Mouse (Mus musculus): ENCODE data around the gene Fscb. TPM values are rescaled to one million over a fixed set of nuclear protein-coding genes. Genes with fewer than 3 reads are reported as not detected.

Gene Fscb
- polyA plus RNA-seq (2015; fragmentation: Nextera tagmentation; extraction: Ambion mirVana) = not detected in 2 replicates

- 93% methylated on average over 1 of the region's 1 CpGs for WGBS
- no peaks in the 10 kb centered on the region for H3K9me3 ChIP-seq (replicated peaks; ENCODE audit: control insufficient read depth, low read length, poor library complexity, severe bottlenecking)
- H3K4me3 ChIP-seq (ENCODE audit: low read depth, low read length) = no peak within 1 kb of the TSS
- no peaks in the 10 kb centered on the region for H3K27me3 ChIP-seq (ENCODE audit: control insufficient read depth, insufficient read depth, low read depth, low read length)
- H3K9ac ChIP-seq (ENCODE audit: low read depth, low read length) = no peak within 1 kb of the TSS
- H3K4me1 ChIP-seq (ENCODE audit: control insufficient read depth, insufficient read depth, low read length) = no peaks in the 10 kb centered on the region
- no peak within 1 kb of the TSS for H3K4me2 ChIP-seq (ENCODE audit: low read length)
- no peak within 1 kb of the TSS for H3K27ac ChIP-seq (ENCODE audit: low read length)
- H3K36me3 ChIP-seq (ENCODE audit: control insufficient read depth, insufficient read depth, low read length) = no peaks in the 10 kb centered on the region
- no peak for ATAC-seq
These were observed at the start of gene Fscb for GRCm38 (mm10) chr12:64474590-64474989. Gene Fscb (minus strand): TSS chr12:64474690.

- Histone ChIP-seq H3K4me3 (ENCODE audit: low read depth, low read length) (no peak overlapping the region), H3K36me3 (ENCODE audit: control insufficient read depth, insufficient read depth, low read length) (no peaks in the 10 kb centered on the region), H3K9ac (ENCODE audit: low read depth, low read length) (no peak overlapping the region), H3K9me3 (replicated peaks; ENCODE audit: control insufficient read depth, low read length, poor library complexity, severe bottlenecking) (no peaks in the 10 kb centered on the region), H3K27ac (ENCODE audit: low read length) (no peak overlapping the region), H3K4me1 (ENCODE audit: control insufficient read depth, insufficient read depth, low read length) (no peaks in the 10 kb centered on the region), H3K27me3 (ENCODE audit: control insufficient read depth, insufficient read depth, low read depth, low read length) (no peaks in the 10 kb centered on the region), H3K4me2 (ENCODE audit: low read length) (no peak overlapping the region)
- WGBS = 68% methylated on average over 2 of the region's 2 CpGs
- ATAC-seq = no peak
These were observed 42.3 kb upstream of the Fscb start for GRCm38 (mm10) chr12:64516775-64517174.

GRCm38 (mm10) chr12:64513439-64513838 is 38.9 kb upstream of the Fscb start:
- WGBS = 66% methylated on average over 1 of the region's 1 CpGs
- ATAC-seq = no peak
- Histone ChIP-seq H3K9ac (ENCODE audit: low read depth, low read length) (no peak overlapping the region), H3K4me3 (ENCODE audit: low read depth, low read length) (no peak overlapping the region), H3K36me3 (ENCODE audit: control insufficient read depth, insufficient read depth, low read length) (no peaks in the 10 kb centered on the region), H3K4me2 (ENCODE audit: low read length) (no peak overlapping the region), H3K27ac (ENCODE audit: low read length) (no peak overlapping the region), H3K27me3 (ENCODE audit: control insufficient read depth, insufficient read depth, low read depth, low read length) (no peaks in the 10 kb centered on the region), H3K9me3 (replicated peaks; ENCODE audit: control insufficient read depth, low read length, poor library complexity, severe bottlenecking) (no peaks in the 10 kb centered on the region), H3K4me1 (ENCODE audit: control insufficient read depth, insufficient read depth, low read length) (no peaks in the 10 kb centered on the region)

GRCm38 (mm10) chr12:64497706-64498105 is 23.2 kb upstream of the Fscb start:
- H3K36me3 ChIP-seq (ENCODE audit: control insufficient read depth, insufficient read depth, low read length) = no peaks in the 10 kb centered on the region
- 85% methylated on average over 5 of the region's 5 CpGs for WGBS
- no peak overlapping the region for H3K4me3 ChIP-seq (ENCODE audit: low read depth, low read length)

GRCm38 (mm10) chr12:64473615-64474014 is 875 bp downstream of the Fscb start:
- Histone ChIP-seq H3K4me1 (ENCODE audit: control insufficient read depth, insufficient read depth, low read length) (no peaks in the 10 kb centered on the region), H3K27me3 (ENCODE audit: control insufficient read depth, insufficient read depth, low read depth, low read length) (no peaks in the 10 kb centered on the region), H3K27ac (ENCODE audit: low read length) (no peak overlapping the region), H3K4me2 (ENCODE audit: low read length) (no peak overlapping the region), H3K9ac (ENCODE audit: low read depth, low read length) (no peak overlapping the region), H3K9me3 (replicated peaks; ENCODE audit: control insufficient read depth, low read length, poor library complexity, severe bottlenecking) (no peaks in the 10 kb centered on the region), H3K4me3 (ENCODE audit: low read depth, low read length) (no peak overlapping the region), H3K36me3 (ENCODE audit: control insufficient read depth, insufficient read depth, low read length) (no peaks in the 10 kb centered on the region)
- ATAC-seq = no peak
- 91% methylated on average over 1 of the region's 1 CpGs for WGBS

More at GRCm38 (mm10) chr12:64497706-64498105, 23.2 kb upstream of the Fscb start:
- no peaks in the 10 kb centered on the region for H3K4me1 ChIP-seq (ENCODE audit: control insufficient read depth, insufficient read depth, low read length)
- no peaks in the 10 kb centered on the region for H3K9me3 ChIP-seq (replicated peaks; ENCODE audit: control insufficient read depth, low read length, poor library complexity, severe bottlenecking)
- H3K27ac ChIP-seq (ENCODE audit: low read length) = no peak overlapping the region
- no peaks in the 10 kb centered on the region for H3K27me3 ChIP-seq (ENCODE audit: control insufficient read depth, insufficient read depth, low read depth, low read length)
- no peak overlapping the region for H3K9ac ChIP-seq (ENCODE audit: low read depth, low read length)
- no peak overlapping the region for H3K4me2 ChIP-seq (ENCODE audit: low read length)
- no peak for ATAC-seq

- no peak overlapping the region for H3K9ac ChIP-seq (ENCODE audit: low read depth, low read length)
- H3K27me3 ChIP-seq (ENCODE audit: control insufficient read depth, insufficient read depth, low read depth, low read length) = no peaks in the 10 kb centered on the region
- no peak overlapping the region for H3K4me2 ChIP-seq (ENCODE audit: low read length)
- no peaks in the 10 kb centered on the region for H3K9me3 ChIP-seq (replicated peaks; ENCODE audit: control insufficient read depth, low read length, poor library complexity, severe bottlenecking)
- H3K36me3 ChIP-seq (ENCODE audit: control insufficient read depth, insufficient read depth, low read length) = no peaks in the 10 kb centered on the region
- no peaks in the 10 kb centered on the region for H3K4me1 ChIP-seq (ENCODE audit: control insufficient read depth, insufficient read depth, low read length)
- H3K27ac ChIP-seq (ENCODE audit: low read length) = no peak overlapping the region
- H3K4me3 ChIP-seq (ENCODE audit: low read depth, low read length) = no peak overlapping the region
- WGBS = 95% methylated on average over 1 of the region's 1 CpGs
- ATAC-seq = no peak
These were observed 1.4 kb downstream of the Fscb start for GRCm38 (mm10) chr12:64473136-64473535.

- H3K9ac ChIP-seq (ENCODE audit: low read depth, low read length) = no peak overlapping the region
- no peaks in the 10 kb centered on the region for H3K27me3 ChIP-seq (ENCODE audit: control insufficient read depth, insufficient read depth, low read depth, low read length)
- no peaks in the 10 kb centered on the region for H3K36me3 ChIP-seq (ENCODE audit: control insufficient read depth, insufficient read depth, low read length)
- H3K9me3 ChIP-seq (replicated peaks; ENCODE audit: control insufficient read depth, low read length, poor library complexity, severe bottlenecking) = no peaks in the 10 kb centered on the region
- no peak overlapping the region for H3K4me3 ChIP-seq (ENCODE audit: low read depth, low read length)
- H3K4me1 ChIP-seq (ENCODE audit: control insufficient read depth, insufficient read depth, low read length) = no peaks in the 10 kb centered on the region
- no peak overlapping the region for H3K27ac ChIP-seq (ENCODE audit: low read length)
- H3K4me2 ChIP-seq (ENCODE audit: low read length) = no peak overlapping the region
- no peak for ATAC-seq
These were observed 19.3 kb downstream of the Fscb start for GRCm38 (mm10) chr12:64455228-64455627.

- 71% methylated on average over 9 of the region's 9 CpGs for WGBS
- Histone ChIP-seq H3K27me3 (ENCODE audit: control insufficient read depth, insufficient read depth, low read depth, low read length) (no peaks in the 10 kb centered on the region), H3K4me2 (ENCODE audit: low read length) (no peak overlapping the region), H3K9ac (ENCODE audit: low read depth, low read length) (no peak overlapping the region), H3K36me3 (ENCODE audit: control insufficient read depth, insufficient read depth, low read length) (no peaks in the 10 kb centered on the region), H3K4me1 (ENCODE audit: control insufficient read depth, insufficient read depth, low read length) (no peaks in the 10 kb centered on the region), H3K9me3 (replicated peaks; ENCODE audit: control insufficient read depth, low read length, poor library complexity, severe bottlenecking) (no peaks in the 10 kb centered on the region), H3K27ac (ENCODE audit: low read length) (no peak overlapping the region), H3K4me3 (ENCODE audit: low read depth, low read length) (no peak overlapping the region)
- no peak for ATAC-seq
These were observed 24.6 kb downstream of the Fscb start for GRCm38 (mm10) chr12:64449911-64450310.

GRCm38 (mm10) chr12:64436675-64437074 is 37.8 kb downstream of the Fscb start:
- Histone ChIP-seq H3K27me3 (ENCODE audit: control insufficient read depth, insufficient read depth, low read depth, low read length) (no peaks in the 10 kb centered on the region), H3K9ac (ENCODE audit: low read depth, low read length) (no peak overlapping the region), H3K9me3 (replicated peaks; ENCODE audit: control insufficient read depth, low read length, poor library complexity, severe bottlenecking) (no peaks in the 10 kb centered on the region), H3K36me3 (ENCODE audit: control insufficient read depth, insufficient read depth, low read length) (no peaks in the 10 kb centered on the region), H3K4me3 (ENCODE audit: low read depth, low read length) (no peak overlapping the region), H3K4me2 (ENCODE audit: low read length) (no peak overlapping the region), H3K27ac (ENCODE audit: low read length) (no peak overlapping the region), H3K4me1 (ENCODE audit: control insufficient read depth, insufficient read depth, low read length) (no peaks in the 10 kb centered on the region)
- peak; percentile 45; the same call in 1 of the 2 replicates for ATAC-seq
- 59% methylated on average over 2 of the region's 2 CpGs for WGBS
